Mouse (Mus musculus) limb, embryonic 11.5 days (tissue): ENCODE data around the gene Tmbim1. TPM values are rescaled to one million over a fixed set of nuclear protein-coding genes. Genes with fewer than 3 reads are reported as not detected.

Experiments
- ATAC-seq: fragments of 200-750 bp; cut with Nextera tagmentation; 2 replicates; pipeline ENCODE4 v1.8.0; 2017; ENCODE audit warnings: low read depth; ENCODE audit not compliant: insufficient number of reproducible peaks, low FRiP score, low TSS enrichment
- DNase-seq: peaks from one replicate; pipeline ENCODE4 v3.0.0-alpha.2; 2015; ENCODE audit warnings: low spot score
- H3K27ac ChIP-seq: fragments of 300-500 bp; sonication (generic); replicated peaks from 2 replicates; pipeline ENCODE4 v1.5.1; 2014; ENCODE audit warnings: low read depth, mild to moderate bottlenecking, low read length
- H3K27me3 ChIP-seq: fragments of 300-500 bp; sonication (generic); 2 replicates; pipeline ENCODE4 v1.6.1; 2014; ENCODE audit warnings: mild to moderate bottlenecking, low read length, mixed read lengths; ENCODE audit not compliant: control insufficient read depth, insufficient read depth
- H3K36me3 ChIP-seq: fragments of 300-500 bp; sonication (generic); 2 replicates; pipeline ENCODE4 v1.6.1; 2014; ENCODE audit warnings: mild to moderate bottlenecking, low read length, moderate library complexity, mixed read lengths; ENCODE audit not compliant: control insufficient read depth, insufficient read depth
- H3K4me1 ChIP-seq: fragments of 300-500 bp; sonication (generic); 2 replicates; pipeline ENCODE4 v1.6.1; 2014; ENCODE audit warnings: low read length, mixed read lengths; ENCODE audit not compliant: control insufficient read depth, insufficient read depth
- H3K4me2 ChIP-seq: fragments of 300-500 bp; sonication (generic); 2 replicates; pipeline ENCODE4 v1.6.1; 2014; ENCODE audit warnings: low read depth, mild to moderate bottlenecking, moderate library complexity; ENCODE audit not compliant: severe bottlenecking
- H3K4me3 ChIP-seq: fragments of 300-500 bp; sonication (generic); 2 replicates; pipeline ENCODE4 v1.5.1; 2014; ENCODE audit warnings: low read depth, low read length
- H3K9ac ChIP-seq: fragments of 300-500 bp; sonication (generic); 2 replicates; pipeline ENCODE4 v1.6.1; 2014; ENCODE audit warnings: mild to moderate bottlenecking, low read length
- H3K9me3 ChIP-seq: fragments of 300-500 bp; sonication (generic); 2 replicates; pipeline ENCODE4 v1.6.1; 2016; ENCODE audit warnings: low read length; ENCODE audit not compliant: control insufficient read depth
- WGBS: fragments of 180-500 bp; shearing (Covaris S2); extraction: QIAGEN DNeasy Blood & Tissue Kit; methylation state at CpG from one replicate; pipeline ENCODE4 v1.1.7; 2014; 5-methylcytosine and 5-hydroxymethylcytosine counted together
- polyA plus RNA-seq: library from polyadenylated mRNA; unstranded; fragments of >200 nt; fragmentation: Nextera tagmentation; extraction: Ambion mirVana; gene quantifications from 2 replicates; pipeline ENCODE4 v1.2.1, GENCODE M21; 2014

Tmbim1 gene
- polyA plus RNA-seq, 1 experiment from 2014 or later: 10.5 TPM

- Histone ChIP-seq H3K27ac (no peak overlapping the region), H3K9ac (no peak overlapping the region), H3K4me2 (no peak overlapping the region), H3K36me3 (peaks cover 25% of the 10 kb centered on the region), H3K27me3 (no peaks in the 10 kb centered on the region), H3K4me3 (no peak overlapping the region), H3K9me3 (no peaks in the 10 kb centered on the region), H3K4me1 (no peaks in the 10 kb centered on the region)
- ATAC-seq: no peak
- 92% methylated on average over 8 of the region's 8 CpGs for WGBS
- no peak for DNase-seq
Observed at GRCm38 (mm10) chr1:74268750-74269149, 36.7 kb downstream of the Tmbim1 start.

DNA sequence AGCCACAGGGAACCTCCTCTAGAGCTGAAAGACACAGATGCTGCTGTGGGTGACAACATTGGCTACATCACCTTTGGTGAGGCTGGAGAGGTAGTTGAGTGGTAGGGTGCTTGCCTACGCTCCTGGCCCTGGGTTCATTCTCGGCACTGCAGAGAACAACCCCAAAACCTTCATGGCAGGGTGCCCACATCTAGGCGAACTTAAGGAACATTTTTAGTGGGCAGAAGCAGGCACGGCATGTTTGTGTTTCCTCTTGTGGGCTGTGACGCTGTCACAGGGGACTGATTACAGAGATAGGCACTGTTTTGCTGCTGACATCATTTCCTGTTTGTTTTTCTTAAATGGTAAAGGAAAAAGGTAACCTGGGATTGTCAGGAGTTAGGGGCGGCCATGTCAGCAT is 42.9 kb downstream of the Tmbim1 start:
- WGBS: 89% methylated on average over 6 of the region's 6 CpGs
- no peak for ATAC-seq
- Histone ChIP-seq H3K27me3 (no peaks in the 10 kb centered on the region), H3K9me3 (no peaks in the 10 kb centered on the region), H3K4me2 (no peak overlapping the region), H3K36me3 (peaks cover 36% of the 10 kb centered on the region), H3K4me3 (no peak overlapping the region), H3K9ac (no peak overlapping the region), H3K4me1 (no peaks in the 10 kb centered on the region), H3K27ac (no peak overlapping the region)
- DNase-seq: no peak

- H3K27ac ChIP-seq: no peak overlapping the region
- no peaks in the 10 kb centered on the region for H3K27me3 ChIP-seq
- H3K4me2 ChIP-seq: no peak overlapping the region
- H3K9ac ChIP-seq: no peak overlapping the region
- no peak for DNase-seq
- 87% methylated on average over 4 of the region's 4 CpGs for WGBS
- H3K36me3 ChIP-seq: peaks cover 16% of the 10 kb centered on the region
- ATAC-seq: no peak
- H3K4me3 ChIP-seq: no peak overlapping the region
- H3K4me1 ChIP-seq: no peaks in the 10 kb centered on the region
- H3K9me3 ChIP-seq: no peaks in the 10 kb centered on the region
Observed at GRCm38 (mm10) chr1:74256782-74257181, 48.6 kb downstream of the Tmbim1 start.

- ATAC-seq (no peak), DNase-seq (no peak)
- Histone ChIP-seq H3K4me2 (no peak overlapping the region), H3K36me3 (peaks cover 24% of the 10 kb centered on the region), H3K9ac (no peak overlapping the region), H3K27me3 (no peaks in the 10 kb centered on the region), H3K4me1 (no peaks in the 10 kb centered on the region), H3K4me3 (no peak overlapping the region), H3K9me3 (no peaks in the 10 kb centered on the region), H3K27ac (no peak overlapping the region)
- WGBS: 93% methylated on average over 8 of the region's 8 CpGs
Observed at GRCm38 (mm10) chr1:74255704-74256345, 49.6 kb downstream of the Tmbim1 start.

DNA sequence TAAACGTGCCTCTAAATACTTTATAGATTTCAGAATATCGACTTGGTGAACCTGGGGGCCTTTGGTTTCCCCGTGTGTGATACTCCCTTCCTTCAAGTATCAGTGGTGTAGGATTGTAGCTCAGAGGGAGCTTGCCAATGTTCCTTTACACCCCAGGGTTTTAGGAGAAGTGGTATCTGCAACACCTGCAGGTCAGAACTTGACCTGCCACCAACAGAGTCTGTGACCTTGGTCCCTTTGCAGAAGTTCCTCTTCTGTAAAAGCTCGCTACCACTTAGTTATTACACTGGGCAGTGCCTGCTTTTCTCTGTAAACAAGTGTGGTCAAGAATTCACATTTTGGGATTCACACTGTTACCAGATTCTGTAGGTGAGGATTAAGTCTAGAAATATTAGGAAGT is 55.3 kb downstream of the Tmbim1 start:
- DNase-seq: no peak
- Histone ChIP-seq H3K36me3 (peaks cover 19% of the 10 kb centered on the region), H3K4me3 (no peak overlapping the region), H3K9ac (no peak overlapping the region), H3K4me2 (no peak overlapping the region), H3K27me3 (no peaks in the 10 kb centered on the region), H3K4me1 (no peaks in the 10 kb centered on the region), H3K9me3 (no peaks in the 10 kb centered on the region), H3K27ac (no peak overlapping the region)
- no peak for ATAC-seq
- 88% methylated on average over 4 of the region's 4 CpGs for WGBS

DNA sequence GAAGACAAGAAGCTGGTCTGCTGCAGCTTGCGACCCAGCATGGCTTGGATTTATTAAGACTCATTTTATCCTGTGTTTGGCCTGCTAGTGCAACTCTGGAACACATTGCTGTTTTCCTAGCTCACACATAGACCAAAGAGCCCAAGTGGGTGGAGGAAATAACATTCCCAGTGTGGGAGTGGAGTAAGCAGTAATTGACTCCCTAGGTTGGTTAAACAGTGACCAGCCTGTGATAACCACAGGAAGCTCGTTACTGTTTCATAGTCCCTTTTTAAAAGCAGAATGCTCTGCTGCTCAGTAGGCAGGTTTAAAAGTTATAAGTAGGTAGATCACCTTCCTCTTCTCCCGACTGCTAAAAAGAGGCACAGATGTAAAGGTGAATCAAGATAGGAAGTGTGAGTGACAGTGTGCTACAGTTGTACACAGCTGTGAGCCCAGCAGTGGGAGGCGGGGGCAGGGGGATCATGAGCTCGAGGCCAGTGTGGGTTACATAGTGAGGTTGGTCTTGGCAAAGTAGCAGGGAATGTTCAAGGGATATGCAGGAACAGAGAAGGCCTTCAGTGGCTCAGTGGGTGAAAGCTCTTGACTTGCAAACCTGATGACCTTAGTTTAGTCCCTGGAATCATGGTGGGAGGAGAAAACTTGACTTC is 56.0 kb downstream of the Tmbim1 start:
- Histone ChIP-seq H3K27me3 (no peaks in the 10 kb centered on the region), H3K9me3 (no peaks in the 10 kb centered on the region), H3K4me2 (no peak overlapping the region), H3K4me3 (no peak overlapping the region), H3K36me3 (peaks cover 19% of the 10 kb centered on the region), H3K4me1 (no peaks in the 10 kb centered on the region), H3K27ac (no peak overlapping the region), H3K9ac (no peak overlapping the region)
- no peak for ATAC-seq
- WGBS: 65% methylated on average over 5 of the region's 5 CpGs
- DNase-seq: no peak

- Histone ChIP-seq H3K4me1 (no peaks in the 10 kb centered on the region), H3K27ac (no peak overlapping the region), H3K9me3 (no peaks in the 10 kb centered on the region), H3K9ac (no peak overlapping the region), H3K4me2 (no peak overlapping the region), H3K27me3 (no peaks in the 10 kb centered on the region), H3K4me3 (no peak overlapping the region), H3K36me3 (peaks cover 19% of the 10 kb centered on the region)
- ATAC-seq (no peak), DNase-seq (no peak)
- 70% methylated on average over 1 of the region's 1 CpGs for WGBS
Observed at GRCm38 (mm10) chr1:74248799-74249198, 56.6 kb downstream of the Tmbim1 start.

GRCm38 (mm10) chr1:74245525-74245924 is 59.9 kb downstream of the Tmbim1 start:
- no peaks in the 10 kb centered on the region for H3K27me3 ChIP-seq
- WGBS: 82% methylated on average over 2 of the region's 2 CpGs
- H3K36me3 ChIP-seq: peaks cover 6% of the 10 kb centered on the region; the same call in 1 of the 2 replicates
- H3K4me1 ChIP-seq: no peaks in the 10 kb centered on the region
- H3K4me2 ChIP-seq: no peak overlapping the region
- ATAC-seq (no peak), DNase-seq (no peak)
- no peak overlapping the region for H3K9ac ChIP-seq
- no peaks in the 10 kb centered on the region for H3K9me3 ChIP-seq
- no peak overlapping the region for H3K4me3 ChIP-seq
- H3K27ac ChIP-seq: no peak overlapping the region
